Mouse (Mus musculus) C2C12 (cell line): Measurements from ENCODE around the gene Krt6a. TPM values are rescaled to one million over a fixed set of nuclear protein-coding genes. Genes with fewer than 3 reads are reported as not detected.
"Not testable (repeated sequence)": the region's sequence is repeated elsewhere in the genome, so short reads cannot be mapped to it uniquely, and the experiment has no call there.

Experiments used
- H3K27me3 ChIP-seq: one replicate; pipeline ENCODE4 v1.6.1; 2011; ENCODE audit not compliant: control insufficient read depth, insufficient read depth, insufficient read length
- H3K36me3 ChIP-seq: one replicate; pipeline ENCODE4 v1.6.1; 2011; ENCODE audit not compliant: control insufficient read depth, insufficient read depth
- H3K4me3 ChIP-seq: one replicate; pipeline ENCODE4 v1.5.1; 2011; ENCODE audit warnings: mild to moderate bottlenecking, control low read depth; ENCODE audit not compliant: poor library complexity, insufficient read depth, severe bottlenecking
- H3K79me2 ChIP-seq: one replicate; pipeline ENCODE4 v1.6.1; 2011; ENCODE audit not compliant: control insufficient read depth, insufficient read depth
- H3K79me3 ChIP-seq: one replicate; pipeline ENCODE4 v1.6.1; 2011; ENCODE audit warnings: low read depth, control low read depth
- H3ac ChIP-seq: one replicate; pipeline ENCODE3; 2011; ENCODE audit warnings: low read depth; ENCODE audit not compliant: control insufficient read depth, insufficient read length
- CEBPB ChIP-seq: IDR thresholded peaks from one replicate; pipeline ENCODE4 v1.6.1; 2011; ENCODE audit warnings: low read depth, mild to moderate bottlenecking, control low read depth, moderate library complexity
- CTCF ChIP-seq: IDR thresholded peaks from one replicate; pipeline ENCODE4 v1.5.1; 2011; ENCODE audit not compliant: control insufficient read depth, insufficient read depth, insufficient read length
- FOSL1 ChIP-seq: IDR thresholded peaks from one replicate; pipeline ENCODE4 v1.8.0; 2011; ENCODE audit warnings: mild to moderate bottlenecking, low read length; ENCODE audit not compliant: poor library complexity, insufficient read depth, severe bottlenecking
- MAX ChIP-seq: IDR thresholded peaks from one replicate; pipeline ENCODE4 v1.6.1; 2011; ENCODE audit warnings: mild to moderate bottlenecking, control low read depth
- MYOD1 ChIP-seq: IDR thresholded peaks from one replicate; pipeline ENCODE4 v1.6.1; 2011; ENCODE audit warnings: low read depth; ENCODE audit not compliant: control insufficient read depth, insufficient read length
- MYOG ChIP-seq: IDR thresholded peaks from one replicate; pipeline ENCODE4 v1.6.1; 2011; ENCODE audit not compliant: control insufficient read depth, insufficient read length; ENCODE audit errors: extremely low read depth
- USF1 ChIP-seq: IDR thresholded peaks from one replicate; pipeline ENCODE4 v1.6.1; 2011; ENCODE audit warnings: low read depth, mild to moderate bottlenecking, control low read depth, moderate library complexity
- polyA plus RNA-seq: library from polyadenylated mRNA; unstranded; fragments of >200 nt; fragmentation: generic; extraction: Trizol; gene quantifications from one replicate; pipeline ENCODE4 v1.2.1, GENCODE M21; 2012; ENCODE audit warnings: missing spikeins

Krt6a gene
- polyA plus RNA-seq, 1 experiment = not detected

- Histone ChIP-seq H3K79me3 (no peaks in the 10 kb centered on the region), H3K27me3 (peaks cover 18% of the 10 kb centered on the region), H3K36me3 (no peaks in the 10 kb centered on the region), H3K4me3 (no peak overlapping the region), H3ac (no peak overlapping the region), H3K79me2 (no peaks in the 10 kb centered on the region)
- no peak for TF ChIP-seq MYOG
Observed at GRCm38 (mm10) chr15:101702380-101702779, 8.3 kb upstream of the Krt6a start.

- Histone ChIP-seq H3ac (no peak overlapping the region), H3K79me2 (no peaks in the 10 kb centered on the region)
- TF ChIP-seq MYOD1 = no peak
- TF ChIP-seq MYOG = no peak
- no peak for TF ChIP-seq CEBPB
- no peak for TF ChIP-seq FOSL1
Observed at GRCm38 (mm10) chr15:101699866-101700265, 5.8 kb upstream of the Krt6a start.

GRCm38 (mm10) chr15:101699192-101699591, 5.1 kb upstream of the Krt6a start:
- Histone ChIP-seq H3K36me3 (no peaks in the 10 kb centered on the region), H3K79me2 (no peaks in the 10 kb centered on the region)
- TF ChIP-seq MYOG (no peak), USF1 (no peak), CTCF (no peak), CEBPB (no peak), MAX (no peak)

More at GRCm38 (mm10) chr15:101699866-101700265, 5.8 kb upstream of the Krt6a start:
- peaks cover 19% of the 10 kb centered on the region for H3K27me3 ChIP-seq
- H3K36me3 ChIP-seq = no peaks in the 10 kb centered on the region
- no peaks in the 10 kb centered on the region for H3K79me3 ChIP-seq
- H3K4me3 ChIP-seq = no peak overlapping the region

GRCm38 (mm10) chr15:101697326-101698188, 3.5 kb upstream of the Krt6a start:
- Histone ChIP-seq H3K79me3 (no peaks in the 10 kb centered on the region), H3K4me3 (no peak overlapping the region), H3K36me3 (no peaks in the 10 kb centered on the region), H3ac (no peak overlapping the region), H3K27me3 (peaks cover 15% of the 10 kb centered on the region), H3K79me2 (no peaks in the 10 kb centered on the region)
- no peak for TF ChIP-seq MYOG
- no peak for TF ChIP-seq MYOD1
- no peak for TF ChIP-seq MAX
- TF ChIP-seq USF1 = no peak
- no peak for TF ChIP-seq FOSL1
- no peak for TF ChIP-seq CTCF

More at GRCm38 (mm10) chr15:101699192-101699591, 5.1 kb upstream of the Krt6a start:
- no peak overlapping the region for H3K4me3 ChIP-seq
- no peaks in the 10 kb centered on the region for H3K79me3 ChIP-seq
- peaks cover 17% of the 10 kb centered on the region for H3K27me3 ChIP-seq
- no peak overlapping the region for H3ac ChIP-seq

GRCm38 (mm10) chr15:101690460-101690859, 3.6 kb downstream of the Krt6a start:
- H3K79me3 ChIP-seq, H3K4me3 ChIP-seq, H3K79me2 ChIP-seq, H3ac ChIP-seq, H3K27me3 ChIP-seq, H3K36me3 ChIP-seq: not testable (repeated sequence)

- Histone ChIP-seq H3K79me2 (no peaks in the 10 kb centered on the region), H3K36me3 (no peaks in the 10 kb centered on the region), H3ac (no peak overlapping the region), H3K4me3 (no peak overlapping the region), H3K27me3 (no peaks in the 10 kb centered on the region), H3K79me3 (no peaks in the 10 kb centered on the region)
- no peak for TF ChIP-seq CEBPB
- no peak for TF ChIP-seq MAX
- TF ChIP-seq MYOG = no peak
- TF ChIP-seq CTCF = no peak
- TF ChIP-seq USF1 = no peak
- TF ChIP-seq FOSL1 = no peak
- no peak for TF ChIP-seq MYOD1
Observed at GRCm38 (mm10) chr15:101688161-101688560, 5.9 kb downstream of the Krt6a start.
